Mouse (Mus musculus) CD8-positive naive resting alpha-beta T cell, adult 2 months (primary cell): ENCODE results near the gene Id2.

ENCODE experiments used
- DNase-seq, 2 experiments: peaks; one replicate each; pipeline ENCODE4 v3.0.0; 2022; ENCODE audit warnings: low read depth in 2 of 2, low spot score in 2 of 2

Id2 gene

DNA sequence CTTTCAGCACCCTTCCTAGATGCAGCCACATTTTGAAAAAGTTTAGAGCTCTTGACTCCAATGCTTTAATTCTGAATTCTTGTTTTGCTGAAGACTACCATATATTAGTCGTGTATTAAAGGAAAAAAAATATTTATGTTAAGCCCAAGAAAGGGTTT lies at the start of gene Id2:
TSS of gene Id2 (minus strand) at position 89 of the 158 bp plus-strand sequence.
- DNase-seq = no peak

DNA sequence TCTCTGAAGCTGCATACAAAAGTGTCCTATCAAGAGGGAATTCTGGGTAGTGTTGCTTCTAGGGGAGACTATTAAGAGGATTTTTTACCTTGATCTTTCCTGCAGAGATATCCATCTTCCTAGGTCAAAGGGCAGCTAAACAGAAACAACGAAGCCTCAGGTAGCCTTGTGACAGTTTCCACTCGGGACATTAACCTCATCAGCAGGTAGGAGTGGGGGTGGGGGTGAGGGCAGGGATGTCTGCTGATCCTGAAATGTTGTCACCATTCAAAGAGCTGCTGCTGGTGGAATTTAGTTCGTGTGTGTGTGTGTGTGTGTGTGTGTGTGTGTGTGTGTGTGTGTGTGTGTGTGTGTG lies 48.4 kb upstream of the Id2 start:
- no peak for DNase-seq

DNA sequence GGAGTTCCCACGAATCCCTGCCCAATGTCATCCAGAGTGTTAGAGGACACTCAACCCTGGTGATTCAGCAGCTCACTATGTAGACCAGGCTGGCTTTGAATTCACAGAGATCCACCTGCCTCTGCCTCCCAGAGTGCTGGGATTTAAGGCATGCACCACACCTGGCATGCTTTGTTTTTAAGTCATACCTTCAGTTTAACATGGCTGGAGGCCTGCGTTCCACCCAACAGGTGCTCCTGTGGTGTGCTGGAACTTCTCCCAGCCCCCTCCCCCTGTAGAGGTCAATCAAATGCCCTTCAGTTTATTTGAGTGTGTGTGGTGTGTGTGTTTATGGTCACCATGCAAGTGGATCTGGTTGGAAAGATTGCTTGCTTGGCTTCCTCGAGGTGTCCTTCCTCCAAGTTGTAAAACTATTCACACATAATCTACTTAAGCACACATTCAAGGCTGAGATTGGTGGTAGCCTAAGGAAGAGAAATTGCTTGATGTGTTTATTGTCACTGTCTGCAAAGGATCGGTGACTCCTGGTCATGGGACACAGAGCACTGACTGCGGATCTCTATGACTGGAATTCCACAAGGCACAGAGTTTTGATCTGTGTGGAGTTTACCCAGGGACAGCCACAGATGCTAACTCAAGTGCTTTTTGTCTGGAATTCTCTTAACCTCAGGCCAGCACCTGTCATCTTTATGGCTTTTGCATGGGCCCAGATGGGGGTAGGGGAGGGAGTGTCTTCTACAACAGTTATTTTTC lies 47.8 kb upstream of the Id2 start:
- DNase-seq = no peak

DNA sequence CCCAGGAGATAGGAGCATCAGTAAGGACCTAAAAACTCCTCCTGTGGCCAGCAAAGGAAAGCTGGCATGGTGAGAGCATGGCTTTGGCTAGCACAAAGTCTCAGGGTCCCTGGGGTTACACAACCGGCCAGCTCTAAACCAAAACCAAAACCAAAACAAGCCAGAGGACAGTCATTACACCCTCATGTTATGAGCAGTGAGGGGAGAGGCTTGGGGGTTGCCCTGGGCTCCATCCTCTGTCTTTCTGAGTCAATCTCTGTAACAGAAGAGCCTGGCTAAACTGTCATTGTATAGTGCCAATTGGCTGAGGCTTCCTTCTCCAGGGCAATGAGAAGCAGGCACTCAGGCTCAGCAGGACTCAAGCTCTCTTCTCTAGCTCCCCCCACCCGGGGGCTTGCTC lies 46.6 kb upstream of the Id2 start:
- DNase-seq = no peak

DNA sequence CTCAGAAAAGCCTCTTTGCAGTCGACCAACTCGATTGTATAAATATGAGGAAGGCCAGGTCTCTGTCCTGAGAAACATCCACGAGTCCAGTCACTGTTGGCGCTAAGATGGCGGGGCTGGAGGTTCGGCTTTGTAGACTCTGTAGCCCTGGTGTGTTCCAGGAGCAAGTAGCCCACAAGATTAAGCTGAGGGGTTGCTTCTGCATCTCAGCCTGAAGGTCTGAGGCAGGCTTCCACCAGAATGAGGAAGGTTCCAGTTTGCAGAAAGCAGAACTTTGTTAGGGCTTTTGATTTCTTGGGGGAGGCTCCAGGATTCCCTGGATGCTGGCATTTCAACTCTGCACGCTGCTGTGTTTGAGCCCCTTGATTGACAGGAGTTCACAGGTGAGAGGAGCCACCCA lies 45.3 kb upstream of the Id2 start:
- DNase-seq = no peak

DNA sequence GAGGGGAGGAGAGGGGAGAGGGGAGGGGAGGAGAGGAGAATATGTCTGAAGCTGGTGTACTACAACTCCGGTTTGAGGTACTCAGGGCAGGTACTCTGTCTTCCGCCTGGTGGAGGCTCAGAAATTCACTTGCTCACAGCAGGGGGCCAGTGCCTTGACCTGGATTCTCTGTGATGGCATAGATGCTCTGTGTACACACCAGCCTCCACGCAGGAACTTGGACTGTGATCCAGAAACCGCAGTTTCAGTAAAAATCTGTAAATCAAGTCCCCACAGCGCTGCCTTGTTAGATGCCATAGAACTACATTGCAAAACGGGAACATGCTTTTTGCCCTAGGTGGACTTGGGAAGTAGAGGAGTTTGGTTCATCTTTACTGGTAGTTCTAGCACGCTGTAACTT lies 44.4 kb upstream of the Id2 start:
- DNase-seq = no peak

DNA sequence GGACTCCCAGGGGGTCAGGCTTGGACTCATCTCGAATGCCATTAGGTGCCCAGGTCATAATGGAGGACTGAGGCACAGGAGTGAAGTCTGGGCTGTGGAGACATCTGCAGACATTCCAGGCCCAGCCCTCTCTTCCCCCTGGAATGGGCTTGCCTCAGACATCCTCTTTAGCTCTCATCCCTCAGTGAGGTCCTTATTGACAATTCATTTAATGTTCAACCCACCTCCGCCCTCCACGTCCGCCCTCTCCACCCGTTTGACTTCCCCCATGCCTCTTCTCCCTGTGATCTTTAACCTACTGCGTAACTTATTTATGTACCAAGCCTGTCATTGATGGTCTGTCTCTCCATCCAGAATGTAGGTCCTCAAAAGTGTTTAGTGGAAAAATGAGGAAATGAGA lies 43.2 kb upstream of the Id2 start:
- no peak for DNase-seq

DNA sequence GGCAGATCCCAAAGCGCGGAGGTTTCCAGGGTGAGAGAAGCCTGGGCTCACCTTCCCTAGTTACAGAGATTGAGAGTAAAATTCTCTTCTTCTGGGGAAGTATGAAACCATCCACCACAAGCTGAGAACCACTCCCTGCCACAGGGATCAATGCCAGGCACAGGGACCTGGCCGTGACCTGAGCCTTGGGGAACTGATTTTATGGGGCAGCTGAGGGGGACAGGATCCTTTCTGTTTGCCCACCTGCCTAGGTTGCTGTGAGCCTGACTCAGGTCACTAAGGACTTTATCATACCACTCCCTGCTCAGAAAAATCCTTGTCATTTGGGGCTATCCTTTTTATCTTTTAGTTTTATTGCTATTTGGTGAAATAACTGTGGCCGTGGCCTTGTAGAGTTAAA lies 41.7 kb upstream of the Id2 start:
- no peak for DNase-seq

DNA sequence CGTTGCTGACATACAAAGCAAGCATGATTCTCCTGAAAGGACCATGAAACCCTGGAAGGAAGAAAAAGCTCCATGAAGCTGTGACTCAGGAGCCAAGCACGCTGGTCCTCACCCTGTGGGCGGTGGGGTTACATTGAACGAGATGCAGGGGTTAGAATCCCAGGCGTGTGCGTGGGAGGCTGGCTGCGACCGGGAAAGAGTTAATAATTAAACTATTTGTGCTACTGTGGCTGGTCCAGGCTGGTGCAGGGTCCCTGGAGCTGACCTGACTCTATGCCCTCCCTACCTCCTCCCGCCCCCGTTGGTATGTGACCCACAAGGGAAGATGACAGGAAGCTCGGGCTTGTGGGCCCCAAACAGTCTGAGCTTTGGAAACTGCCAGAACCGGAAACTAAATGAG lies 35.1 kb upstream of the Id2 start:
- DNase-seq = no peak

DNA sequence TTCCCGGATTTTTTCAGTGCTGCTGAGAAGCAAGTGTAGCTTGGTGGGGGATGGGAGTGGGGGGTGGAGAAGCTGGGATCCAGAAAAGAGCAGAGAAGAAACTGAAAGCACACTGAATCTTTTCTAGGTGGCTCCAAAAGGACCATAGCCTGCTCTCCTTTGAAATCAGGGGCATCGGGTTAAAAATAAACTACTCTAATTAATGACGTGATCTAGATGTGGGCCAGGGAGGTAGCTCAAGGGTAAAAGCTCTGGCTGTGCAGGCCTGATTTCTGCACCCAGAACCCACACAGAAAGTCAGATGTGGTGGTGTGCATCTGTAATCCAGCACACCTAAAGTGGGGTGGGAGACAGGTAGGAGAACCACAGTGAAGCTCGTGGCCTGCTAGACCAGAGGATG lies 30.7 kb upstream of the Id2 start:
- DNase-seq = no peak

DNA sequence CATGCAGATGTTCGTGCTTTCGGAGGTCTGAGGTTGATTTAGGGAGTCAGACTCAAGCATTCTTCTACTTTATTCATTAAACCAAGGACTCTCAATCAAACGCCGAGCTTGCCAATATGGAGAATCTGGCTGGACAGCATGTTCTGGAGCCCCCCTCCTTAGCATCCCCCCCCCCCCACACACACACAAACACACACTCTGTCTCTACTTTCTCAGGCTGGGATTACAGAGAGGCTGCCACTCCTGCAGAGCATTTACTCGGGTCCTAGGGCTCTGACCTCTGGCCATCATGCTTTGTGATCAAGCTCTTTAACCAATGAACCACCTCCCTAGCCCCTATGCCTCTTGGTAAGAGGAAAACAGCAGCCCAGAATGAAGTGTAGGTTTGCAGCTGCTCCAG lies 29.3 kb upstream of the Id2 start:
- no peak for DNase-seq

DNA sequence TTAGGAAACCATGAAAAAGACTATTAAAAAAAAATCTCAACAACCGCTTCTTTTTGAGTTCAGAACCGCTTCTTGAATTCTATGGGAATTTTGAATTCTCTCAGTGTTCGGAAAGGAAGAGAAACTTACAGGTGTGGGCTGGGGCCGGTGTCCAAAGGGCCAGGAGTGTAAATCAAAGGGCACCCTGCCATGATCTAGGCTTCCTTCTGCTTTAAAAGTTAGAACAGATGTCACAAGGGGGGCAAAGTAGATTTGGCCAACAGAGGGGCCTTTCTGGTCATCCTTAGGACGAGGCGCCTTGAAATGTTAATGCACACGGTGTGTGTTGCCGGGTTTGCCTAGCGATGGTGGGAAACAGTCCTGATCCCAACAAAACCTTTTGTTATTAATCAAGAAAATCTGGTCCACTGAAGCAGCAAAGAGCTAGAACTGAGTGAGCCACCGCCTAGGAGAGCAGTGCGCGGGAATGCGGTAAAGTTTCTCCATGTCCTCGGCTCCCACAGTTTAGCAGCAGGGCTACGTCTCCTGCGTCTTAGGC lies 28.4 kb upstream of the Id2 start:
- no peak for DNase-seq

DNA sequence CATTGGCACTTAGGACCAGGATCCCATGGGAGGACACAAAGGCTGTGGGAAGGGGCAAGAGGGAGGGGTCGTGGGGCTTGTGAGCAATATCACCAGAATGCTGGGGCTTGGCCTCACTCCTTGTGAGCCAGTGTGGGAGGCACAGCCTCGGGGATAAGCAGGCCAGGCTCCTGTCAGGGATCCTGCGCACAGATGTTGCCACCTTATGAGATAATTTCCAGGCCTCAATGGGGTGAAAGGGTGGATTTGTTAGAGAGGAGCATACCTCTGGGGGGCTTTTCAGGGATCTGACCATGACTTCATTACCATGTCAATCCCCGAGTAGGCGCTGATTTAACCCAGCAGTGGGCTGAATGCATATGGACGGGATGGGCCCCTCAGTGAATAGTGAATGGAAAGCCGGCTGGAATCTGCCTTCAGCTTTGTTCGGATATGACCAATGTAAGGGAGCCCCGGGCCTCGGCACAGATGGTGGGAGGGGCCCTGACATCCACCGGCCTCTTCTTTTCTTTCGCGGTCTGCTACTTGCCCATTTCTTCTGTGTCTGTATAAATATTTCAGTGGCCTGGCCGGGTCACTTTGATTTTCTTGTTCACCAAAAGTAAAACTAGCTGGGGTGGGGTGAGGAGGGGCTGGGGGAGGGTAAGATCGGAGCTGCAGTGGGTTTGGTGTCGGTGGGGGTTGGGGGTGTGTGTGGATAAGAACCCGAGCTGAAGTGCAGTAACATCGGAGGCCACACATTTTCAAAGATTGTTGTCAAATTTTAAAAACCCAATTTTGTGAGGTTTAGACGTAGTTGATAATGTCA lies 27.7 kb upstream of the Id2 start:
- DNase-seq = no peak

DNA sequence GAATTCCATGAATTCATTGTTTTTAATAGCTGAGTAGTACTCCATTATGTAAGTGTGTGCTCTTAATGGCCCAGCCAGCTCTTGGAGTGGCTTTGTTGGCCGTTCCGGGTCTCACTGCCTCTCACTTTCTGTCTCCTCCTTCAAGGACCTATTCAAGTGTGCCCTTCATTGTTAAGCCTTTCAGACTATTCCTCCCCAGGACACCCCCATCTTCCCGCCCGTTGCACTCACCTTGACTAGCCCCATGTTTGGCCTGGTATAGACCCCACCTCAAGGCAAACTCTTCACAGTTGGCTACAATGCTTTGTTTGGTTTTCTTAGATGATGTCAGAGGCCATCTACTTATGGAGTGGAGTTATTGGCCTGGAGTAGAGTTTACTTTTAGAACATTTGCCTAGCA lies 23.8 kb upstream of the Id2 start:
- no peak for DNase-seq

DNA sequence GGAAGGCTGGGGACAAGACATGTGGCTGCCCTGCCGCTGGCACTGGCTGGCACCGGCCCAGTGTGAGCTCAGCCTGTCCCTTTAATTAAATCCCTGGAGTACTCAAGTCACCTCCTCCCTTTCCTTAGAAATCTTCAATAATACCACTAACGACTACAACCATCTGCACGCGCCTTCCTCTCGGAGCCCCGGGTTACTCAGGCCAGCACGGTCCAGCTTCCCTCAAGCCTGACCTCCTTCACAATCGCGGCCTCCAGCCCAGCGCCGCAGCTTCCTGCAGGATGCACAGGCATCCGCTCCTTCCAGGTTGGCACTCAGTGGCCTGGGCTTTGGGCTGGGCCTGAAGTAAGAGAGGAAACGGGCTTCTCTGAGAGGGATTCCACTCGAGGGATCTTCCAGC lies 22.3 kb upstream of the Id2 start:
- no peak for DNase-seq

DNA sequence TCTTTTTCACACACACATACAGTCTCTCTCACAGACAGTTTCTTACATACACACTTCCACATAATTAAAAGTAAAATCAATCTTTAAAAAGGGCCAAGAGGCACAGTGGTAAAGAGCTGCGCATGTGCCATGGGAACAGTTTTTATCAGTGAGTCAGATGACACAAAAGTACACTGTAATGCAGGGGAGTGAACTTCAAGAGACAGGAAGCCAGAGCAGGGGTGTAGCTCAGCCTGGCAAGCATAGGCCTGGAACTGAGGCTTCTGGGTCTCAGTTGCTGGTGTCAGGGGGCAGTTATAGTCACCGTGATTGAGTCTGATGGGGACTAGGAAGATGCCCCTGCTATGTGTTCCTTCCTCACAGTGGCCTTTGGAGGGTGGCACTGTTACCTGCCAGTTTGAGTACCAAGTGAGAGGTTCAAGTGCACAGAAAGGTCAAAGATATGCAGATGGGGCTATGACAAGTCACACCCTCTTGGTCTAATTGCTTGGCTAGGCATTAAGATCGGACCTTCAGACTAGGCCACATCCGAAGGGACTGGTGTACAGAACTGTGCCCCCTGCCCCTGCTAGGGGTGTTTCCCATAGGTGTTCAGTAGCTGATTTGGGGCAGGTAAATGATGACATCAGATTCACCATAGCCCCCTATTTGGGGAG lies 21.0 kb upstream of the Id2 start:
- DNase-seq = no peak

DNA sequence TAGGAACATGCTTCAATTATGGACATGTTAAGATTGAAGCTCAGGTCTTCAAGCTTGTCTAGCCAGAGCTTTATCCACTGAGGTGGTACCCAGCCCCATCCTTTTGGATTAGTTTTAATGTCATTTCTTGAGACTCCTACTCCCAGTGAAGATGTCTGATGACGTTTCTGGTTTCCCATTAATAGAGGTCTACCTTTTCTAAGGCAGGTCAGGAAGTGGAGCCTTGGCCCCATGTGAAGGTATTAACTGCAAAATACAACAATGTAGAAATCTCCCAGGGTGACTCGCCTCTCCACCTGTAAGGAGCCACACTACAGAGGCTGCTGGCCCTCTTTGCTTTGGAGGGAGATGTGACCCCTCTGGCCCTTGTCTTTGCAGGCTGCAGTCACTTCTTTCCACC lies 19.2 kb upstream of the Id2 start:
- DNase-seq = no peak

DNA sequence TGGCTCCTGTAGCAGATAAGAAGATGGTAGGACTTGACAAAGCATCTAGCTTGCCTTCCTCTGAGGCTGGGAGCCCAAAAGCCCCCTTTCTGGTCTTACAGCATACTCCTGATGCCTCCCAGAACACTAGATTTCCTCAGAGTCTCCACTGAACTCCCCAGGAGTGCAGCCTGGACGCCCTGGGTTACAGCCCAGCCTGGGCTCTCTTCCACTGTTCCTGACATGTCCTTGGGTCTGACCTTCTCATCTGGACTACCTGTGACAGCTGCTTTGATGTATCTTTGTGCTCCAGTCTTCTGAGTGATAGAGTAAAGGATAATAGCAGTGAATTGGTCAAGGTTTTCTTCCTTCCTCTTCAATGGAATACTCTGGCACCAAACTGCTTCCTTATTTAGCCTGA lies 17.5 kb upstream of the Id2 start:
- no peak for DNase-seq

DNA sequence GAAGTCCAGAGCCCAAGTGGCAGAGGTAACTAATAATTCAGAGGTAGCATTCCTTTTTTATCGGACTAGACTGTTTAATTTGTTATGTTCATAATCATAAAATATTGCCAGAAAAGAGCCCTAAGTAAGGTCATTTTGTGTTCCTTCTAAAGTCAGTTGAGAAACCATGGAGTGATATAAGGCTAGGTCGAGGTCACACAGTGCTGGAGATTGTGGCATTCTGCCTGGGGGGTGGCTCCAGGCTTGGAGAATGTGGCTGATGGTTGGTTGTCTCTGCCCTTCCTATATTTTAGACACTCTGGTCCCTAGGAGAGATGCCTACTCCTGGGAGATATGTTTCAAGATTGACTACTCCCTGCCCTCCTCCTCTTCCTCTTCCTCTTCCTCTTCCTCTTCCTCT lies 16.4 kb upstream of the Id2 start:
- DNase-seq = no peak

DNA sequence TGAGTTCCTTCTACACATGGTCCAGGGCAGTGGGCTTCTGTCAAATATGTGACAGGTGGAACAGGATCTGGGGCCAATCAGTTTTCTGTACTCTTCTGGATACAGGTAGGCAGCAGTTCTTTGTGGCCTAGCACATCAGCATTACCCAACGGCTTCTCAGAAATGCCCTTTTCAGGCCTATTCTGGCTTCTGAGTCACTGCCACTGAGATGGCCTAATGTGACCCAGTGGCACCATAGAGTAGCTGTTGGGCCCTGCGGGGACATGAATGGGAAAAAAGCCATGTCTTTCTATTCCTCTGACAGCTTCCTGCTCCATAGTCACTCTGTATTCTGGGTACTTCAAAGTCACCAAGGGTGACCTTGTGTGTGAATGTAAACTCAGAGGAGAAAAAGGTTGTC lies 15.9 kb upstream of the Id2 start:
- no peak for DNase-seq

DNA sequence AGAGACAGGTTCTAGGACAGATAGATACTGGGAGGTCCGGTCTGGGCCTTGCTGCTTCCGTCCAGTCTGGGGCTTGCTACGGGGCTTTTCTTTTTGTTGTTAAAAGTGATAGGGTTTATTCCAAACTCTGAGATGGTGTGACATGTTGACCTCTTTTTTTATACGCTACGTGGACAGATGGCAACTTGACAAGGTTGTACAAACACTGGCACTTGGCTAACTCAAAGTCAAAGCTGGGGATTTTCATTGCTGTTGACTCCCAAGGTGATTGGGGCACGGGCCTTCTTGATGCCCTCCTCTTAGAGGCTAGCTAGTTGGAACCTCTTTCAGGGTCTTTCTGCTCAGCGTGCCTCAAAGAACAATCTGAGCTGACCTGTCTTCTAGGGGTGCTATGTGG lies 13.7 kb upstream of the Id2 start:
- no peak for DNase-seq

DNA sequence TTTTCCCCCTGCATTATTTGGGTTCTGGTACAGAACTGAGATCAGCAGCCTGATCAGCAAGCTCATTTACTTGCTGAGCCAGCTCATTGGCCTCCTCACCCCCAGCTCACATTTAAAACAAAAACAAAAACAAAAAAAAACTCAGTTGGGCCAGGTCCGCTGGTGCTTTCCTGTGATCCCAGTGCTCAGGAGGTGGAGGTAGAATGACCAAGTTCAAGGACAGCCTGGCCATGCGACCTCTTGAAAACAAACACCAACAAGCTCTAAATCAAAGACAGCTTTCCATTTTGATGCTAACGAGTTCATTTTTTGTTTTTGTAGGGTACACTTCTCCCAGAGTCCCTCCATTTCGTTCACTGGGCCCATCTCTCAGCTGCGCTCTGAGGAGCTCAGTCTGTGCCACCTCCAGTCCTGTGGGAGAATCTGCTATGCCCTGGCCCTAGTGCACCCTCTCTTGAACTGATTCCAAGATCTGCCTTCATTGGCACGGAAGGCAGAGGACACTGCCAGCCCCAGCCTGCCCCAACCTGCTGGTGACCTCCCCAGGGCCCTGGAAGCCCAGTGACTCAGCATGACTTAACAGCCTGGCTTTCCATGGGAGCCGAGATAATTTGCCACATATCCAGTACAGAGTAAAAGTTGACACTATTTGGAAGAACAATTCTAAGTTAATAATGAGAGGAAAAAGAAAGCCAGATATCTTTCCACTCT lies 13.2 kb upstream of the Id2 start:
- no peak for DNase-seq
